Mouse (Mus musculus) kidney, postnatal 25 days (tissue): Measurements from ENCODE around the gene Olfr918.

ENCODE experiments used
- DNase-seq, 2 experiments: peaks; one replicate each; pipeline ENCODE4 v3.0.0; 2021; ENCODE audit warnings: mixed read lengths in 2 of 2

Gene Olfr918

DNA sequence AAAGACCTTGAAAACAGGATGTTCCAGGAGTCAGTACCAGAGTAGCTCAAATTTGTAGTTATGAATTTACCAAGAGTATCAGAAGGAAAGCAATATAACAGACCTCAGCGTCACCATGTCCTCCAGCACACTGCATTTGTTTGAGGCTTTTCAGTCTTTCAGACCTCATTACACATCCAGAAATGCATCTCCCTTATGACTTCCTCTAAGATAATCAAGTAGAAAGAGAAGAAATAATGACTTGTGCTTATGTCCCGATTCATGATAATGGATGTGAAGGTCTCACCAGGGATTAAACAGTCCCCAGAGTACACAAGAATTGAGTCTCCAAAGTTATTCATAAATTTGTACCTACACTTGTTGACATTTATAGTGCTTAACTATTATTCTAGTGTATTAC lies at the start of gene Olfr918:
Gene Olfr918 (minus strand): TSS at position 101 of the 400 bp plus-strand sequence.
- DNase-seq: no peak

DNA sequence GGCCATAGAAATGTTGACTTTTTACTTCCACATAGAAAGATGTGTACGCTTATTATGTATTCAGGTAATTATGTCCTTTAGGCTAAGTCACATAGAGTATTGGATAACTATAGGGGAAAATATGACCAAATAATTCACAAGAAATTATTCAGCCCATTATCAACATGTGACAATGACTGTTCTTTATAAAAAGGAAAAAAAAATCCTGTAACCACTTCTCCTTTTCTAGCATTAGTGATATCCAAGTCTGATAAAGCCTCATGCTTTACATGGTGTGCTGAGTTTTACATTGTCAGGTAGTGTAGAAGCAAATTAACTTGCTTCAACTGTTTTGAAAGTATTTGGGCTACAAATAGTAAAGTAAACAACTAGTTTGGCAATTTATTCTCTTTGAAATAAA lies 49.6 kb upstream of the Olfr918 start:
- DNase-seq: no peak

DNA sequence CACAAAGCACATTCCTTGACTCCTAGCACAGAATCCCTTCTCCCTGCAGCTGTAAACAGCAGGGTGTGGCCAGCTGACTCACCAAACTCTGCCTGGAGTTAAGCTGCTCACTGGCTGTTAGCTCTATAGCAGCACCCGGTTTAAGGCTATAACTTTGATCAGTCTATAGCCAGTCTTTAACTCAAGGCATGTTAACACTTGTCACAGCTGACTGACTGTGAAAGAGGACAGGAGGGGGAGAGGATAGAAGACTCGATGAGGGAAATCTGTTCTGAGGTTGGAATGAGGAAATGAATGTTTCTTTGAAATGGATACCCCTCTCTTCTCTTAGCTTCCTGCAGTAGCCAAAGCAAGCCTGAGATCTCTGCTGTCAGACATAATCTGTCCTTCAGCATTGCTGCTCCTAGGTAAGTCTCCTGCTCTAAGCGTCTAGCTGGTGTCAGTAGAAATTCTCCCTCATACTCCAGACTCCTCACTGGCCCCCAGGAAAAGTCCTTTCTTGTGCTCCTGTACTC lies 44.6 kb upstream of the Olfr918 start:
- DNase-seq: peak; percentile 15 to 41

DNA sequence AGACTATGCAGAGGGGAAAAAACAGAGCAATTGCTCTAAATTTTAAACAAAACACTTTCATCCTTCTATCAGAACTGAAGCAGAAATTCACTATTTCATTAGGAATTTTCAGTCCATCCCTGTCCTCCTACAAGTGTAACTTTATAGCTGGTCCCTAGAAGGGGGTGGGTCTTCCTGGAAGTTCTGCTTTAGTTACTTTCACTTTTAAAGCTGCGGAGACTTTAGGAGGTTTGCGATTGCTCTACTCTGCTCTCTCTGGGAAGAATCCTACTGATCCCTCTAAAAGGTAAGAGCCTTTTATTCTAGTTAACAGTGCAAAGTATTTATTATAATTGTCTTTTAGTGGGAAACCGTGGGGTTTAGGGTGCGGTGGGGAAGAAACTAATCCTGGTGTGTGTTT lies 43.7 kb upstream of the Olfr918 start, which contains the start of gene Vwa5a:
Gene Vwa5a (plus strand): TSS at position 167 of the 400 bp plus-strand sequence.
- peak in 1 of 2 experiments; percentile 52 for DNase-seq

DNA sequence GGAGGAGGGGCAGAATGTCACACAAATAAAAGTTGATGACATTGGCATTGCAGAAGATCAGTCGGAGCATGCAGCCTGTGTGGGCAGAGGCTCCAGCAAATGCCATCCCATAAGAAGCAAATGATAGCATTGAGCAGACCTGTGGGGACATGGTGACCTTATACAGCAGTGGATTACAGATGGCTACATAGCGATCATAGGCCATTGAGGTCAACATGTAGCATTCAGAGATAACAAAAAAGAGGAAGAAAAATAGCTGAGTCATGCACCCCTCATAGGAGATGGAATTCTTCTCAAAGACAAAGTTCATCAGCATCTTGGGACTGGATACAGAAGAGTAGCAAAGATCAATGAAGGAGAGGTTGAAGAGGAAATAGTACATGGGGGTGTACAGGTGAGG lies 1.5 kb downstream of the Olfr918 start:
- no peak for DNase-seq

DNA sequence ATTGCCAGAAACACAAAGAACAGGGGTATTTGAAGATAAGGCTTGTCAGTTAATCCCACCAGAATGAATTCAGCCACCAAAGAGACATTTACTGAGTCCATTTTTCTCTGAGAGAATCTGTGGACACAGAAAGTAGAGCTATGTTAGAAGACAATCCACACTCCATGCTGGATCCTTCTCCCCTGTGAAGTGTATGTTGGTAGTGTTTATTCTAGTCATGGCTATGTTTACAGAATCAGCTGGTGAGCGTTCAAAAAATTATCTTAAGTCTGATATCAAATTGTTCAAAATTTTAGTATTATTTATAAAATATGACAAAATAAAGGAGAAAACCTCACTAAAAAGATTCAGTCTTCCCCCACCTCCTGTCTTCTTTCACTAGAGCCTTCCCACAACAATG lies 8.7 kb downstream of the Olfr918 start, which contains the start of gene Olfr917:
Gene Olfr917 (minus strand): TSS at position 101 of the 400 bp plus-strand sequence.
- no peak for DNase-seq

DNA sequence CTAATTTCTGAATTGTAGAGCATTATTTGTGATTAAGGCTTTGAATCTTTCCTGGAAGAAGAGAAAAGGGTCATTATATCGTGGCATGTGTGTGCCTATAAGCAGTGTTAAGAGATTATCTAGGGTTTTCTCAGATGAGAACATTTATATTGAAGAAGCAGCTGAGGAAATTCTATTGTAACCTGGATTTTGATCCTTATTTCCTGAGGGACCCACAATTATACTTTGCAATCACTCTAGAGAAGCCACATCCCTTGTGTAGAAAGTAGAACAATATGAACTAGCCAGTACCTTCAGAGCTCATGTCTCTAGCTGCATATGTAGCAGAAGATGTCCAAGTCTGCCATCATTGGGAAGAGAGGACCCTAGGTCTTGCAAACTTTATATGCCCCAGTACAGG lies 14.6 kb downstream of the Olfr918 start, which contains the start of gene Olfr916:
Gene Olfr916 (minus strand): TSS at position 101 of the 400 bp plus-strand sequence.
- DNase-seq: no peak

DNA sequence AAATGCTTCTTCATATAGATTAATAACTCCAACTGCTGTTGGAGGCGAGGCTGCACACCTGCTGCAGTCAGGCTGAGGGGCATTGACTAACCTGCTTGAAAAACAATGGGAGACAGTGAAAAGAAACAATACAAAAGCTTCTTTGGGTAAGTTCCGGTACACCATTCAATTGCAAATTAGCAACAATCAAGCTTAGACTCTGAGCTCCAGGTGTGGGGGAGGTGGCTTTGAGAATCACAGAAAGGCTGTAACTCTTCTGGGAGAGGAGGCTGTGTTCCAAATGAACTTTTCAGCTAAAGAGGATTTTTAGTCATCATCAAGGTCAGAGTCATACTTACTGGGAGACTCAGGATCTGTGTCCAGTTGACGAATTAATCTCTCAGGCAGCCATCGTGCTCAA lies 42.0 kb downstream of the Olfr918 start:
- DNase-seq: no peak
